Mouse (Mus musculus): Measurements from ENCODE around the gene Ercc2. TPM values are rescaled to one million over a fixed set of nuclear protein-coding genes. Genes with fewer than 3 reads are reported as not detected.

Ercc2 gene
- polyA plus RNA-seq, 1 experiment from 2014 or later: 18.3 TPM

GRCm38 (mm10) chr7:19360944-19361343 is 20.9 kb upstream of the Ercc2 start:
- Histone ChIP-seq H3K4me3 (replicated peaks) (peak overlapping the region; percentile 75), H3K27me3 (no peaks in the 10 kb centered on the region), H3K36me3 (peaks cover 21% of the 10 kb centered on the region), H3K27ac (replicated peaks) (peak overlapping the region; percentile 87), H3K4me2 (replicated peaks) (peak overlapping the region; percentile 89), H3K4me1 (peaks cover 49% of the 10 kb centered on the region), H3K9me3 (replicated peaks) (no peaks in the 10 kb centered on the region), H3K9ac (peak overlapping the region; percentile 61)
- under 1% methylated on average over 27 of the region's 27 CpGs for WGBS
- peak; percentile 76 for ATAC-seq (ENCODE audit: insufficient number of reproducible peaks, low FRiP score, low TSS enrichment, low read depth)

GRCm38 (mm10) chr7:19361720-19362119 is 20.1 kb upstream of the Ercc2 start:
- H3K9ac ChIP-seq: peak overlapping the region; percentile 61; the same call in 1 of the 2 replicates
- peak overlapping the region; percentile 89 for H3K4me2 ChIP-seq (replicated peaks)
- WGBS: 9% methylated on average over 16 of the region's 16 CpGs
- peak overlapping the region; percentile 75 for H3K4me3 ChIP-seq (replicated peaks)
- H3K27me3 ChIP-seq: no peaks in the 10 kb centered on the region
- peaks cover 49% of the 10 kb centered on the region for H3K4me1 ChIP-seq
- no peak for ATAC-seq (ENCODE audit: insufficient number of reproducible peaks, low FRiP score, low TSS enrichment, low read depth)
- peaks cover 14% of the 10 kb centered on the region for H3K36me3 ChIP-seq
- H3K27ac ChIP-seq (replicated peaks): peak overlapping the region; percentile 85
- H3K9me3 ChIP-seq (replicated peaks): no peaks in the 10 kb centered on the region

- Histone ChIP-seq H3K4me2 (replicated peaks) (peak overlapping the region; percentile 89), H3K27ac (replicated peaks) (peak overlapping the region; percentile 85), H3K9ac (no peak overlapping the region), H3K9me3 (replicated peaks) (no peaks in the 10 kb centered on the region), H3K36me3 (peaks cover 8% of the 10 kb centered on the region; the same call in 1 of the 2 replicates), H3K4me1 (peaks cover 47% of the 10 kb centered on the region), H3K4me3 (replicated peaks) (peak overlapping the region; percentile 75), H3K27me3 (no peaks in the 10 kb centered on the region)
- ATAC-seq (ENCODE audit: insufficient number of reproducible peaks, low FRiP score, low TSS enrichment, low read depth): no peak
- WGBS: 32% methylated on average over 4 of the region's 4 CpGs
Observed at GRCm38 (mm10) chr7:19362276-19362675, 19.5 kb upstream of the Ercc2 start.

DNA sequence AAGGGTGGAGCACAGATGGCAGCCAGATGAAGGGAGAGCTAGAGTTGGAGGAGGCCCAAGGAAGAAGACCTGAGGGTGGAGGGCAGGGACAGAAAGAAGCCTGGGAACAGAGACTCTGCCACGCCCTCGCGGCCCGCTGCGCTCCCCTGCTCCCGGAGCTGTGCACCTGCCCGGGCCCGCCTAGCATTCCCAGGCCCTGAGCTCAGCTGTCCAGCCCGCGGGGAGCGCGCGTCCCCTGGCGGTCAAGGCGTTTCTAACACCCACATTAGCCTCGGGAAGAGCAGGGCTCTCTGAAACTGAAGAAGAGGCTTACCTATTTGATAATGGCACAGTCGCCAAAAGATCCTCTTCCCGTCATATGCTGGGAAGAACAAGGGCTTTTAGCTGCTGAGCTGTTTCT is 17.9 kb upstream of the Ercc2 start:
- peaks cover 31% of the 10 kb centered on the region for H3K4me1 ChIP-seq
- no peak overlapping the region for H3K9ac ChIP-seq
- WGBS: 5% methylated on average over 18 of the region's 18 CpGs
- peak; percentile 31; the same call in 1 of the 2 replicates for ATAC-seq (ENCODE audit: insufficient number of reproducible peaks, low FRiP score, low TSS enrichment, low read depth)
- H3K27me3 ChIP-seq: peaks cover 5% of the 10 kb centered on the region; the same call in 1 of the 2 replicates
- peak overlapping the region; percentile 85 for H3K27ac ChIP-seq (replicated peaks)
- H3K4me2 ChIP-seq (replicated peaks): peak overlapping the region; percentile 89
- peak overlapping the region; percentile 6; the same call in 1 of the 2 replicates for H3K4me3 ChIP-seq (replicated peaks)
- H3K9me3 ChIP-seq (replicated peaks): no peaks in the 10 kb centered on the region
- no peaks in the 10 kb centered on the region for H3K36me3 ChIP-seq

DNA sequence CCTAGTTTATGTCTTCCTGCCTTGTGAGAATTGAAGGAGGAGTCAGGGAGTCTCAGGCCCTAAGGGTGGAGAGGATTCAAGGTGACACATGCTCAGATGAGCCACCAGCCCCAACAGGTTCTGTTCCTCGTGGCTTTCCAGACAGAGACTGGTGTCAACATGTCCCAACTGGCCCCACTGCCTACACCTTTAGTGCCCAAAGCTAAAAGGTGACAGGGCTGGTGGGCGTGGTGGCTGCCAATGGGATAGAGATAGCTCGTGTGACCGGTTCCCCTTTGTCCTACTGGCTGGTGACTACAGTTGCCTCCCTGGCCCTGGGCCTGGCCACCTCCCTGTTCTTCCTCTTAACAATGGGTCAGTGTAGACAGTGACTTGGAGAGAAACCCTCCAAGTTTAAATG is 16.4 kb upstream of the Ercc2 start:
- ATAC-seq (ENCODE audit: insufficient number of reproducible peaks, low FRiP score, low TSS enrichment, low read depth): no peak
- no peak overlapping the region for H3K4me3 ChIP-seq (replicated peaks)
- H3K4me1 ChIP-seq: peaks cover 37% of the 10 kb centered on the region
- H3K36me3 ChIP-seq: 0 out of 2 replicates have a peak, but pooled peaks cover 2% of the 10 kb centered on the region
- WGBS: 61% methylated on average over 4 of the region's 4 CpGs
- no peak overlapping the region for H3K4me2 ChIP-seq (replicated peaks)
- H3K9ac ChIP-seq: no peak overlapping the region
- peaks cover 15% of the 10 kb centered on the region; the same call in 1 of the 2 replicates for H3K27me3 ChIP-seq
- H3K27ac ChIP-seq (replicated peaks): no peak overlapping the region
- no peaks in the 10 kb centered on the region for H3K9me3 ChIP-seq (replicated peaks)

DNA sequence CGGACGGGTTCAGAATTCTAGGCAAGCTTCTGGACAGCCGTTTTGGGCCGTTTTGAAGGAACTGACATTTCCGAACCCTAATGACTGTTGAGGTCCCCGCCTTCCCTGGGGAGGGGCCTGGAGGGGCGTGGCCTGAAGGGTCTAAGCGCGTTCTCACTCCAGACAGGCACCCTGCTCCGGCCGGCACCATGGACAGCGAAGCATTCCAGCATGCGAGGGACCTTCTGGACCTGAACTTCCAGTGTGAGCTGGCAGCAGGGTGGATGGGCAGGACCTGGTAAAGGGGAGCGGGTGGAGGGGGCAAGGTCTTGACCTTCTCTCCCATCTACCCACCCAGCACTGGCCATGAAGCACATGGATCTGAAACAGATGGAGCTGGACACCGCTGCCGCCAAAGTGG is 13.4 kb upstream of the Ercc2 start:
- peaks cover 15% of the 10 kb centered on the region; the same call in 1 of the 2 replicates for H3K27me3 ChIP-seq
- no peak overlapping the region for H3K4me2 ChIP-seq (replicated peaks)
- WGBS: 19% methylated on average over 16 of the region's 16 CpGs
- no peak overlapping the region for H3K27ac ChIP-seq (replicated peaks)
- H3K4me3 ChIP-seq (replicated peaks): no peak overlapping the region
- H3K9me3 ChIP-seq (replicated peaks): no peaks in the 10 kb centered on the region
- peaks cover 14% of the 10 kb centered on the region; the same call in 1 of the 2 replicates for H3K36me3 ChIP-seq
- peaks cover 16% of the 10 kb centered on the region; the same call in 1 of the 2 replicates for H3K4me1 ChIP-seq
- ATAC-seq (ENCODE audit: insufficient number of reproducible peaks, low FRiP score, low TSS enrichment, low read depth): no peak
- no peak overlapping the region for H3K9ac ChIP-seq

DNA sequence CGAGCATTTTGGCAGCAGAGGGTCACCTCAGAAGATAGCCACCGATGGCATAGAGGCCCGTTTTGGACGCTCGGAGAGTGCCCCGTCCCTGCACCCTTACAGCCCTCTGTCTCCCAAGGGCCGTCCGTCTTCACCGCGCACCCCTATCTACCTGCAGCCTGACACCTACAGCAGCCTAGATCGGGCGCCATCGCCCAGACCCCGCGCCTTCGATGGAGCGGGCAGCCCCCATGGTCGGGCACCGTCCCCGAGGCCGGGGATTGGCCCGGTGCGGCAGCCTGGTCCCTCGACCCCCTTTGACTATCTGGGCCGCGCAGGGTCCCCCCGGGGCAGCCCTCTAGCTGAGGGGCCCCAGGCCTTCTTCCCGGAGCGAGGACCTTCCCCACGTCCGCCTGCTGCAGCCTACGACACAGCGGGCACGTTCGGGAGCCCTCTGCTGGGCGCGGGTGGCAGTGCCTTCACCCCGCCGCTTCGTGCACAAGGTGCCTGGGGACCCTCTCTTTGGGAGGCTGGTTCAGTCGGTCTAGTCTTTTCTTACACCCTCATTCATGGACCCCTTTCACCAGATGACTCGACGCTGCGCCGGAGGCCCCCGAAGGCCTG is 11.9 kb upstream of the Ercc2 start:
- H3K4me2 ChIP-seq (replicated peaks): peak overlapping the region; percentile 62
- H3K27me3 ChIP-seq: peaks cover 15% of the 10 kb centered on the region; the same call in 1 of the 2 replicates
- H3K36me3 ChIP-seq: peaks cover 20% of the 10 kb centered on the region; the same call in 1 of the 2 replicates
- H3K27ac ChIP-seq (replicated peaks): no peak overlapping the region
- H3K4me3 ChIP-seq (replicated peaks): peak overlapping the region; percentile 42
- peaks cover 6% of the 10 kb centered on the region; the same call in 1 of the 2 replicates for H3K4me1 ChIP-seq
- no peaks in the 10 kb centered on the region for H3K9me3 ChIP-seq (replicated peaks)
- peak; percentile 68 for ATAC-seq (ENCODE audit: insufficient number of reproducible peaks, low FRiP score, low TSS enrichment, low read depth)
- H3K9ac ChIP-seq: peak overlapping the region; percentile 33; the same call in 1 of the 2 replicates
- WGBS: 11% methylated on average over 46 of the region's 46 CpGs

GRCm38 (mm10) chr7:19373367-19373766 is 8.4 kb upstream of the Ercc2 start:
- H3K9ac ChIP-seq: no peak overlapping the region
- H3K27ac ChIP-seq (replicated peaks): no peak overlapping the region
- no peak overlapping the region for H3K4me2 ChIP-seq (replicated peaks)
- peaks cover 15% of the 10 kb centered on the region; the same call in 1 of the 2 replicates for H3K27me3 ChIP-seq
- H3K36me3 ChIP-seq: peaks cover 47% of the 10 kb centered on the region
- H3K4me1 ChIP-seq: peaks cover 6% of the 10 kb centered on the region; the same call in 1 of the 2 replicates
- ATAC-seq (ENCODE audit: insufficient number of reproducible peaks, low FRiP score, low TSS enrichment, low read depth): no peak
- 78% methylated on average over 2 of the region's 2 CpGs for WGBS
- H3K4me3 ChIP-seq (replicated peaks): no peak overlapping the region
- no peaks in the 10 kb centered on the region for H3K9me3 ChIP-seq (replicated peaks)

- 82% methylated on average over 18 of the region's 18 CpGs for WGBS
- no peak overlapping the region for H3K4me3 ChIP-seq (replicated peaks)
- peaks cover 45% of the 10 kb centered on the region for H3K36me3 ChIP-seq
- H3K4me2 ChIP-seq (replicated peaks): no peak overlapping the region
- H3K27me3 ChIP-seq: no peaks in the 10 kb centered on the region
- H3K4me1 ChIP-seq: no peaks in the 10 kb centered on the region
- ATAC-seq (ENCODE audit: insufficient number of reproducible peaks, low FRiP score, low TSS enrichment, low read depth): no peak
- H3K27ac ChIP-seq (replicated peaks): no peak overlapping the region
- no peak overlapping the region for H3K9ac ChIP-seq
- H3K9me3 ChIP-seq (replicated peaks): no peaks in the 10 kb centered on the region
Observed at GRCm38 (mm10) chr7:19375368-19375767, 6.4 kb upstream of the Ercc2 start.

- H3K4me2 ChIP-seq (replicated peaks): no peak overlapping the region
- no peak overlapping the region for H3K27ac ChIP-seq (replicated peaks)
- H3K9me3 ChIP-seq (replicated peaks): no peaks in the 10 kb centered on the region
- H3K4me1 ChIP-seq: no peaks in the 10 kb centered on the region
- no peak overlapping the region for H3K4me3 ChIP-seq (replicated peaks)
- no peak for ATAC-seq (ENCODE audit: insufficient number of reproducible peaks, low FRiP score, low TSS enrichment, low read depth)
- WGBS: 84% methylated on average over 4 of the region's 4 CpGs
- H3K27me3 ChIP-seq: no peaks in the 10 kb centered on the region
- no peak overlapping the region for H3K9ac ChIP-seq
- peaks cover 42% of the 10 kb centered on the region for H3K36me3 ChIP-seq
Observed at GRCm38 (mm10) chr7:19376019-19376418, 5.8 kb upstream of the Ercc2 start.

- Histone ChIP-seq H3K27me3 (no peaks in the 10 kb centered on the region), H3K9me3 (replicated peaks) (no peaks in the 10 kb centered on the region), H3K4me1 (peaks cover 6% of the 10 kb centered on the region), H3K36me3 (peaks cover 36% of the 10 kb centered on the region), H3K4me3 (replicated peaks) (no peak overlapping the region), H3K4me2 (replicated peaks) (no peak overlapping the region), H3K27ac (replicated peaks) (no peak overlapping the region), H3K9ac (no peak overlapping the region)
- 65% methylated on average over 8 of the region's 8 CpGs for WGBS
- no peak for ATAC-seq (ENCODE audit: insufficient number of reproducible peaks, low FRiP score, low TSS enrichment, low read depth)
Observed at GRCm38 (mm10) chr7:19378049-19378448, 3.8 kb upstream of the Ercc2 start.

Measured in embryonic facial prominence, embryonic 15.5 days (tissue).